Mouse (Mus musculus) right cerebral cortex, postnatal 36 days (tissue): Measurements from ENCODE around the gene Dnah14.
"Not testable (repeated sequence)": the region's sequence is repeated elsewhere in the genome, so short reads cannot be mapped to it uniquely, and the experiment has no call there.

Experiments
- DNase-seq, 2 experiments: peaks; one replicate each; pipeline ENCODE4 v3.0.0; 2022; ENCODE audit warnings: low spot score in 2 of 2, mixed read lengths in 1 of 2

The Dnah14 gene

DNA sequence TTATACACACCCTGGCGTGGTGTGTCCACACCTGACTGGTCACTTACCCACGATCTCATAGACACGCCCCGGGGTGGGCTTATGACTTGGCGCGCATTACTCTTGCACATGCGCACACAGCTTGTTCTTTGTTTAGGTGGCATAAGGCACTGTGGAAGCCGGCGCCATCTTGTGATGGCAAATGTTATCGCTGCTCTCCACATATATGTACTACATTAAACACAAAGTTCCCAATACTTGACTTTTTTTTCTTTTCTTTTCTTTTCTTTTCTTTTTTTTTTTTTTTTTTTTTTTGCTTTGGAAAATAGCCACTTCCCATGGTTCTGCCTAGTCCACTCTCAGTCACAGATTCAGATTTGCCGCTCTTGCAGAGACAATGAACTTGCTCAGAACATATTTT lies 206.2 kb downstream of the Dnah14 start:
- not testable (repeated sequence) for DNase-seq

DNA sequence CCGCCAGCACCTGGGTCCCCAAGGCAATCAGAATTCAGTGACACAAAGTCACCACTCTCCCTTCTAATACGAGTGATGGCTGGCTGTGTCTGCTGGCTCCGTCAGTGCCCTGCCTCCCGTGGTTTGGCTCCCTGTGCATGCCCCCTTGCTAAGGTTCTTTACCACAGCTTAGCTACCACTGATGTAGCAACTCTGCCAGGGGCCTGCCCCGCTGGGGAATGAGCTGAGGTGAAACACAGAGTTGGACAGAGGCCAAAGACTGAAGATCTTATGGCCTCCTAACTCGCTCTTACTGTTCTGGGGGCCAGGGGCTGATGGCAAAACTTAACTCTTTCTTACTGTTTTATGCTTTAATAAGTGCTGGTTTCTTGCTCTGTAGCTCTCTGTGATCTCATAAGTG lies 213.6 kb downstream of the Dnah14 start:
- DNase-seq, result no peak

DNA sequence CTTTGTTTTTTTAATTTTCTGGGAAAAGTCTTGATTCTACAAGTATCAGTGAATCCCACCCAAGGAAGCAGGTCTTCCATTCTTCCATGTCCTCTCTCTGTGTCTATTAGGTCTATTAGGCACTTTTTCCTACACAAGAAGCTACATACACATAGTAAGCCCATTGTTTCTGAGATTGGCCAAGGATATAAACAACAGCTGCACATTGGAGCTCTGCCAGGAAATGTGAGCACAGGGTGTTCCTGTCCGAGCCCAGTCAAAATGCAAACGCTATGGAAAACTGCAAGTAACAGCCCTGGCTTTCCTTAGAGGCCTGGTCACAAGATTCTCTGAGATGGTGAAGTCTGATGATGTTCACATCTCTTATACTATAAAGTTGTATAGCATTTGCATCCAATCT lies 217.2 kb downstream of the Dnah14 start:
- DNase-seq, result peak in 1 of 2 experiments; percentile 11

DNA sequence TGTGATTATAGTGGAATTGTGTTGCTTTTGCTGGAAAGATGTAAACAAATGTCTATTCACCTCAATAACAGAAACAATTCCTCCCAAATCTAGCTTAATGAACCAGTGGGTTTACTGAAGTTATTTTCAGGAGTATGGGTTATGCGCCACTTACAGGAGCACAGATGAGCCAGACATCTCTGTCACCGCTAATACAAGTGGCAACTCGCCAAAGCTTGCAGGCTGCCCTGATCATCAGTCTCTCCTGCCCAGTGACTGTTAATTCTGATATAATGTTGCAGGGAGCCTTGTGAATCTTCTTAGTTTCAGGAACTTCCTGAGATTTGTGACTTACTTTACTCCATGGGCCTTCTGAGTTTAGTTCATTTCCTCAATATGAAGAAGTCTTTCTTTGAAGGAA lies 223.6 kb downstream of the Dnah14 start:
- no peak for DNase-seq

DNA sequence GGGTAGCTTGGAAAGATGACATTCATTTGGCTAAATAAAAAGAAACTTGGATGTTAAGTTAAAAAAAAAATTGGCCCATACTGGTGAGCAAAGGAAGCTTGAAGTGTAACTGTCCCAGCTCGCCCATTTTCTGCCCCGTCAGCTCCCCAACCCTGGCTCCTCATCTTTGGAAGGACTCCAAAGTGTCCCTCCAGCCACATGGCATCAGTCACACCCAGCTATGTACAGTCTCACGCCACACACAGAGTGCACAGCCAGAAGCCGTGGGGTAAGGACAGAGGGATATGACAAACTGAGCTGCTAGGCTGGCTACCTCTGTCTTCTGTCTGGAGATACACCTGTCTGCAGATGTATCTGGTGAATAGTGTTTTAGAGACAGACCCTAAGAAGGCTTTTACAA lies 224.3 kb downstream of the Dnah14 start:
- no peak for DNase-seq

DNA sequence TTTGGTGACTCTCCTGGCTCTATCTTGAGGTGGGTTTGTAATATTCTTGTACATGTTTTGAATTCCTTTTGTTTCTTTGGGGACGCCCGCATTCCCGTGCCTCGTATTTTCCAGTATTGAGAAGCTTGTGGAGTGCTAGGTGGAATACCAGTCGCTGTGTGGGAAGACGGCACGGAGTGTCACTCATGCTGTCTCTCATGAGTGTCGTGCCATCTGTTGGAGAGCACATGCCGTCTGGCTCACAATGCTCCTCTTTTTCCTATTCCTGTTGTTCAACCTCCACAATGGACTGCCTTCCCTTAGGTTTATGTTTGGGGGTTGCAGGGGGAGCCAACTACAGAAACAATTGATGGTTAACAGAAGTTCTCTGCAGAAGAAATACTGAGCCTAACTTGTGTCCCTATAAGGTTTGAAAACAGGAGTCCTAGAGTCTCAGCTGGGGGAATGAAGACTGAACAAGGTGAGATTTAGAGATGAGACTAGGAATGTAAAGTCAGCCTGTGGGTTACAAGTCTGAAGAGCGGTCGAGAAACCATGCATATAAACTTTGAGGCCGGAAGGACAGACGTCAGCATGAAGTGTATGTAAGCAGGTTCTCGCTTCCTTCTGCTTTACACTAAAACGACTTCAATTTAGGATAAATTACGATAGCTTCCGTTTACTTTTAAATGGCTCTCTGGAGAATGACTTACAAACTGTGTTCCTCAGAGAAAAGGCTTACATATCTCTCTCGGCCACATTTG lies 235.3 kb downstream of the Dnah14 start:
- DNase-seq, result peak; percentile 13 to 28

DNA sequence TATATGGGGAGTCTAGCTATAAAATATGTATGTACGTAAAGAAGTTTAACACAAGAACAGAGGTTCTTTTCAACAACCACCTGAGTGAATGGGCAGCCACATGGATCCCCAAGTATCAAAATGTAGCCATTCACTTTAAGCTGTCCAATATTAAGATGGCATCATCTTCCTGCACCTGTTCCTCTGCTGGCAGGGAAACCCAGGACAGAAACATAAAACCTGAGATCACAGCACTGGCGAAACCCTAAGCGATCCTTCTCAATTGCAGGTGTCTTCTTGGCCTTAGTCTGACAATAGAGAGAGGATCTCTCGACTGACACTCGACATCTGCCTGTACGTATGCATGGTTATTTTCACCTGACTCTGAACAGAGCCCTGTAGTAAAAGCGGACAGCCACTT lies 250.4 kb downstream of the Dnah14 start:
- DNase-seq, result no peak

DNA sequence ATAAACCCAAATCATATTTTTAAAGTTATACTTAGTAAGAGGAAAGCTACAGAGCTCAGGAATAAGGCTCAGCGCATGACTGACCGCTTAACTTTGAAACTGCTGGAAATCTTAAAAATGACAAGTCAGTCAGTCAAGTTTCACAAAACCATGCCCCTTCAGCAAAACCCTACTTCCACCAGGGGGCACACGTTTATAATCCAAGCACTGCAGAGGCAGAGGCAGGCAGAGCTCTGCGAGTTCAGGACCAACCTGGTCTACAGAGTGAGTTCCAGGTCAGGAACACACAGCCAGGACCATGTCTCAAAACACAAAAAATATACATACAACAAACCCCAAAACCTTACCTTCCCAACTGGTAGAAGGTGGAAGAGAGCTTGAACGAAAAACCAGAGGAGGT lies 252.0 kb downstream of the Dnah14 start:
- DNase-seq, result no peak

DNA sequence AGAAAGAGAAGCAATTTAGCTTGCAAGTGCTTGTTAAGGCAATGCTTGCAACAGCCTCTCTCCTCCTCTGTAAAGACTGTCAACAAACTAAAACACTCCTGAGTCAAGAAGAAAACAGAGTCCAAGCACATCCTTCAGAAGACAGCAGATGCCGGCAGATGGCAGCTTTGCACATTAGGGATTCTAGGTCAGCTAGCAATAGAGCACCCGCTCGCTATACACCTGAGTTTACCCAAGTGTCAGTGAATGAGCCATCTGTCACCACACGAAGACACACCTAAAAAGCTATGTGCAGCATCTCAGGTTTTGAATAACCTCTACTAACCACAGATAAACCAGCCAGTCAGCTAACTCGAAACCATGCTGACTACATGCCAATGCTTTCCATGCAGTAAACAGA lies 256.4 kb downstream of the Dnah14 start:
- peak in 1 of 2 experiments; percentile 20 for DNase-seq

DNA sequence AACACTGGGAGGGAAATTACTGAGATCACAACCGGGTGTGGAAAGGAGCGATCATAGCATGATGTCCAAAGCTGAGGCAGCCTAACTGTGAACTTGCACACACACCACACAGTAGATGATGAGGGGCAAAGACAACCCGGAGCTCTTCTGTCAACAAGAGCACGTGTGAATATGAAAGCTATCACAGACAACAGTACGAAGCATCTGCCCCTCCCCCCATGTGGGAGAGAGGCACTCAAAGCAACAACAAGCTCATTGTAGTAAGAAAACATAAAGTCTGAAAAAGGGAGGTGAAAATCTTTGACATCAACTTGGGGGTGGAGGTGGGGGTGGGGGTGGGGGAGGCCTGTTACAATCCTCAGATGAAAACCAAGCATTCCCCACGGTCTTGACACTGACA lies 256.8 kb downstream of the Dnah14 start:
- DNase-seq, result no peak

DNA sequence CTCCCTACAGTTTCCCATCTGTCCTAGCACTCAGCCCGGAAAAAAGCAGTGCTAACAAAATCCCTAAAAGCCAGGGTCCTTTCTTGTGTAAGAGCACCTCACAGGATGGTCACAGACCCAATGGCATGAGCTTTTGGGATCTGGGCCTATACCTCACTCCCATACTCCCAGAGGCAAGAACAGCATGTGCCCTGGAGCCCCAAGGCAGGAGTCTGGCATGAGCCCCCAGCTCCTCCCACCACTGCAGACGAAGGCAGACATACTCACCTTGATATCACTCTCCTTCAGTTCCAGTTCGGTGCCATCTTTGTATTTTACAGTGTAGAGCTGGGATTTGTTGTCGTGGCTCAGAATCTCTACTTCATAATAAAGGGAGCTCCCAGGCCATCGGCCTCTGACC lies 261.8 kb downstream of the Dnah14 start:
- DNase-seq, result no peak

DNA sequence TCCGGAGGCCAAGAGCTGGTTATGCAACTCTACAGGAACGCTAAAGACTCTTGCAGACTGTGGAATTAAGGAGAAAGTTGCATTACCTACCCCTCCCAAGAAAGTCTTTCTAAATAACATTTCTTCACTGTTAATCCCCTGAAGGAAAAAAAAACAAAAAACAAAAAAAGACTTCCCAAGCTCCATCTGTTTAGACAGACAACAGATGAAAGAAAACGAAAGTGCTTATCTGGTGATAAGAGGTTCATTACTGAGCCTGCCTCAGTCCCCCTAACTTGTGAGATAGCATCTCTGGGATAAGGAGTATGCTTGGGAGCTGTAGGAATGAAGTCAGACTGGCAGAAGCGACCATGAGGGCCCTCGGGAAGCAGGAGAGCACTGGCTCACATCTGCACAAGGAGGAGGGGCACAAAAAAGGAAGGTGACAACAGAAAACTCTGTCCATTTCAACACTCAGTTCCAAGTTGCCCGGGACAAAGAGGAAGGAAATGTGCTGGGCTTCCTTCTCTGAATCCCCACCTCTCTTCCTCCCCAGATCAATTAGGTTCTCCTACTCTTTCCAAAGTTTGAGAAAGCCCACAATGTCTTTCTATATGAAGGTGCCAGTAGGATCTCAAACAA lies 263.5 kb downstream of the Dnah14 start:
- DNase-seq, result no peak

DNA sequence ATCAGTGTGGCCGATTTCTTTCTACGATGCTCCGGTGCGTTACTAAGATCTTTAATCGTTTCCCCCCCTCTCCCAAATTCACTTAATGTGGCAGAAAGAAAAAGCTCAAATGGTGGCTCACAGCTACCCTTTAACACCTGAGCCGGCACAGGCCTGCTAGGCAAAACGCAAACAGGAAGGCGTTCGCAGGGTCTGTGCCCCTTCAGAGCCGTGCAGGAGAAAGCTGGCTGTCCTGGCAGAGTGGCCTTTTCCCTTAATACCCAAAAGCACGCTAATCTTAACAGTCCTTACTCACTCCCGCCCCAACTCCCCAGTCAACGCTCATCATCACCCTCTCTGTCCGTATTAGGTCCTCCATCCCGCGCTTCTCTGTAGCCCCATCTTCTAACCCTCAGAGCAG lies 265.0 kb downstream of the Dnah14 start:
- DNase-seq, result no peak

DNA sequence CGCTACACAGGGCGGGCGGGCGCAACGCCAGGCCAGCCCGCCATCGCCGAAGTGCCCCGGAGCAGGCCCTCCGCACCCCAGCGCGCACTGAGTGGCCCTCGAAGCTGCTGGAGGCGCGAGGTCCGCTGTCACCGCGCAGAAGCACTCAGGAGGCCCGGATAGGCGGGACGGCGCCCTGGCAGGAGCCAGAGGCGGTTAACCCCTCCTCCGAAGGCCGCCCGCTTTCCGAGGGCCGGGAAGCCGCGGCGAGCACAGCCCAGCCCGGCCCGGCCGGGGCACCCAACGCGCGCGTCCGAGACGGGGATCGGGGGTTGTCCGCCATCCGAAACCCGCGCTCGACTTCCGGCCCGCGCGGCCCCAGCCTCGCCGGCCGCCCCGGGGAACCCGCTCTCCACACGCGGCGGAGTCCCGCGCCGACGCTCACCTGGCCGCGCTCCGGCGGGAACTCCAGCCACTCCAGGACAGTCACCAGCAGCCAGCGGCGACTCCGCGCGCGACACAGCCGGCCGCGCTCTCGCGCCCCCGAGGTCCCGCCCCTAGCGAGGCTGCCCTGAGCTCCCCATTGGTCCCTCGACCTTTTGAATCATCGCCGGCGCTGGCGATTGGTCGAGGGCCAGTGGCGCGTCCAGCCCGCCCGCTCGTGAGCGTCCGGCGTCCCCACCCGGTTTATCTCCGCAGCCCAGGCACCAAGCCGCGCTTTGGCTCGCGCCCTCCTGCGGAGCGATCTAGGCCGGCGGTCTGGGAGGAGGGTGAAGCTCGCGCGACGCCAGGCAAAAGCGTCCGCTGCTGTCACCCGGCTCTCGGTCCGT lies 265.7 kb downstream of the Dnah14 start:
- peak; percentile 91 to 93 for DNase-seq

DNA sequence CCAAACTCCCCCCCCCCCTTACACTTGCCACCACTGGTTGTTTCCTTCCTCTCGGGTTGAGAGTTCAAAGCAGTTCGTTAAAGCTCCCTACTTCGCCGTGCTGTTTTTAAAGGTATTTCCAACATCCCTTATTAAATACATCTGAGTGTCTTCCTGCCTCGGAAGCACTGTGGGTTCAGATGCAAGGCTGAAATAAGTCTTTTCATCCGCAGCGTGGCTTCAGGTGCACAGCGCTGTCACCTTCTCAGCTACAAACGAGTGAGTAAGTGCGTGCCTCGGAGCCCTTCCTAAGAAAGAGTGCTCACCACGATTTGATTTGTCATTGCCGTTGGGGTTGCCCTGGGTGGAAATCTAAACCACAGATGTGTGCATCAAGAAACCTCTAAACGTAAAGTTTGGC lies 266.4 kb downstream of the Dnah14 start, which contains the start of gene Lbr:
Gene Lbr (minus strand): TSS at position 266 of the 400 bp plus-strand sequence.
- DNase-seq, result no peak

DNA sequence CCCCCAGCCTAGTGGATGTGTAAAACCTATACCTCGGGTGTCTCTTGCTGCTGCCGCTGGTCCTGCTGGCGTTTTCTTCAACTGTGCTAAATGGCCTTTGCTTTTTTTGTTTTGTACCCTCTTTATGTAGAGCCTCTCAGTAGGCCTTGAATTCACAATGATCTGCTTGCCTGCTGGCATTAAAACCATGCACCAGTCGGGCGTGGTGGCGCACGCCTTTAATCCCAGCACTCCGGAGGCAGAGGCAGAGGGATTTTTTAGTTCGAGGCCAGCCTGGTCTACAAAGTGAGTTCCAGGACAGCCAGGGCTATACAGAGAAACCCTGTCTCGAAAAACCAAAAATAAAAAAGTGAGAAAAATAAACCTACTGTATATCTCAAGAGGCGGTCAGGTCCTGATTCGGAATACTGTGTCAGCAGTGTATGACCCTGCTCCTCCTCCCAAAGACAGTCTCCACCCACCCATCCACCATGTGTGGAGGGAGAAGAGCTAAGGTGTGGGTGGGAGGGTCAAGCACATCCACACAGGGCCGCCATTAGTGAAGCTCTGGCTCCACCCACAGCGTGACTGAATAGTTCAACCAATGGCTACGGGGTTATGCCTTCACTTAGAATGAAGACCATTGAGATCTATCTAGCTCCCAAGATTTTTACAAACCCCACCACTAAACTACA lies 268.7 kb downstream of the Dnah14 start:
- DNase-seq, result no peak

DNA sequence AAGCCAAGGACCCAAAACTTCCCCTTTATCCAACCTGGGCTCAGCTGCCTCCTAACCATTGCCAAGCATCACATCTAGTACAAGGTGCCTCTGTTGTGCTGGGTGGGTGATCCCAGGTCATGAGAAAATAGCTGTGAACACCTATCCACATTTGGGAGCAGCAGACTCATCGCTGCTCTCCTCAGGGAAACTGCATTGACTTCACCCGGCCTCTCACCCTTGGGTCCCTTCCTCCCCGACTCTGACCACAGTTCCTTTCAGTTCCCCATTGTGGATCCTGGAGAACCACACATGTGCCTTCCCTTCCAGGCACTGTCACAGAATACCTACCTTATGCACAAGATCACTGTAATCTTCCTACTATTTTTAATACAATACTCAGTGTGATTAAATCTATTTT lies 269.4 kb downstream of the Dnah14 start:
- no peak for DNase-seq

DNA sequence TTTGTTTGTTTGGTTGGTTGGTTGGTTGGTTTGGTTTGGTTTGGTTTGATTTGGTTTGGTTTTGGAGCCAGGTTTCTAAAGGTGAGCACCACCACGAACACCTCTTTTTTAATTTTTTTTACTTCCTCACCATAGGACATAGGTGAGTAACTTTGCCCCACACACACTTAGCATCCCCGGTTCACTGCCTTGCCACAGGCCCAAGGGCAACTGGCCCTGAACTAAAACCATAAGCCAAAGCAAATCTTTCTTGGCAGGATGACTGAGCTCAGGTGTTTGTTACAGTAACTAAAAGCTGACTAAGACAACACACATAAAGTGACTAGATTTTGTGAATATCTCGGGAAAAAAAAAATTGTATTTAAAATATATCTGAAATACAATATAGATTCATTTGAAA lies 271.0 kb downstream of the Dnah14 start:
- DNase-seq, result no peak

DNA sequence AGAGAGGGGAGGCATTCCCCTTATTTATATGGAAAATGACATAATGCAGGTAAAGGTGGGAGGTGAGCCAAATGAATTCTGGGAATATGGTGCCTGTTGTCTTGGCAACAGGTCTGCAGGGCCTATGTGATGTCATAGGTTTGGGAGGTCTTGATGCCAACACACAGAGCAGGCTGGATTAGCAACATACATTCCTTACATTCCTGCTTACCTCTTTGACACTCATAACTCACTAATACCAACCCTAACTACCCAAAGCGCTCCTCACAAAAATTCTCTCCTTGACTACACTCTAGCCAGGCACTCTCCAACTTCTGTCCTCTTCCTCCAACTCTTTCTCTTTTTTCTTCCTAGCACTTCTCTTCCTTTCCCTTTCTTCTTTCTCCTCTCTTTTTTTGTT lies 271.9 kb downstream of the Dnah14 start:
- no peak for DNase-seq

DNA sequence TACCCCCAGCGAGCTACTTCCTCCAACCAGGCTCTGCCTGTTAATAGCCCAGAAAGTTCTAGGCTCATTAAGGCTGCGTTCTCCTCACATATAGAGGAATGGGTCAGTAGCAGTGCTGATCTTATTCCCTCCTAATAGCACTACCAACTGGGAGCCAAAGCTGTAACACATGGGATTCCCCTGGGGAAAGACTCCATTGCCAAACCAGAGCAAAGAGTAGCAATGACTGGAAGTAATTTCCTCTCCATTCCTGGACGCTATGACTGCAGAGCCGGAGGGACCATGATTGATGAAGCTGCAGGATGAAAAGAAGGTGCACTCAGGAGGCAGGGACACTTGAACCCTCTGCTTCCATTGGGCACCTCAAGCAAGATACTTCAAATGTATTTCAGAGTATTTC lies 274.1 kb downstream of the Dnah14 start:
- no peak for DNase-seq

DNA sequence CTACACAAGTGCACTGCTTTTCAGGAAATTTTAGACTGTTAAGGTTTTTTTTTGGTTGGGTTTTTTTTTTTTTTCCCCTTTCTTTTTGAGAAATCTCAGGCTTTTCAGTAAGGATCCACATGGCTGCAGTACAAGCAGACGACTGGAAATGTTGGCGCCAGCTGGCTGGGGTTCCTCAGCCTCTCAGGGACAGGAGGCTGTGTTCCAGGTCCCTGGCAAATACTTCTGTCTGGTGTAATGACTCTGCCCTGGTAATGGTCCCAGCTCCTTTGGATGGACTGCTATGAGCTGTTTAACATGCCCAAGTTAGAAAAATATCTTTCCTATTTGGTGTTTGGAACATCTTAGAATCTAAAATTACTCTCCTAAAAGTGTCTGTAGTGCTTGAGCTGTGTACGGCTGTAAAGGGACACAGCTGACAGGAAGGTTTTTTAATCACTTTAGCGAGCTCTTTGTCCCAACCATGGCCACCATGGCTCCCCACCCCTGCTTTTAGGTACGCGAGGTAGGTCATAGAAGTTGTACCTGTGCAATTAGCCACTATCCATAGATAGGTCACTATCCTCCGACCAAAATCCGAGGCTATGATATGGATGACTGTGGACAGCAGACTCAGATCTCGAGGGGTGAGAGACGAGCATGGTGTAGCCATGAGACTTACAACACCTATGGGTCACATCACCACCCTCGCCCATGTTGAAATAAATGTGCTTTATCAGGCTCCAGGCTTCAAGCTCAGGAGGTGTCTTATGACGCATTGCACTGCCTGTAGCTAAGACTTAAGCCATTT lies 275.4 kb downstream of the Dnah14 start:
- peak; percentile 39 to 48 for DNase-seq
